In the genomic region with DNA sequence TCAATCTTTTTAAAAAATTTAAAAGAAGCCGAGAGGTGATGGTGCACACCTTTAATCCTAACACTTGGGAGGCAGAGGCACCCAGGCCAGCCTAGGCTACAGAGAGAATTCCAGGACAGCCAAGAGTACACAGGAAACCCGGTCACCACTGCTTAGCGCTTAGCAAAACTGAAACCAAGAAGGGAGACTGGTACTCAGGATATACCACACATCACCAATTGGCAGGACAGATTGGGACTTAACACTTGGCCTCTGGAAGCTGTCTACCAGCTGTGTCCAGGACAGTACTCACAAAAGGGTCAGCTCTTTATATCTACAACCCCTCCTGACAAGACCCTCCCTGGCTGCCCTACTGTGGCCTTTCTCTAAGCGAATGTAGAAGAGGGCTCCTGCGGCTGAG, we compare ENCODE assay signal across 8 mouse cellular contexts. TPM values are rescaled to one million over a fixed set of nuclear protein-coding genes. Genes with fewer than 3 reads are reported as not detected.
DNase-seq lines count a peak whose midpoint lies in the region; ATAC-seq and TF ChIP-seq lines count a peak whose summit lies in the region.

No protein-coding gene starts in this region.

- peak overlapping the region; percentile 65 for H3K4me2 ChIP-seq in embryonic facial prominence, embryonic 11.5 days (ENCODE audit: low read depth, low read length)
- peak overlapping the region; percentile 96 for H3K4me2 ChIP-seq in limb, embryonic 12.5 days
- H3K4me2 ChIP-seq in neural tube, embryonic 15.5 days: peak overlapping the region; percentile 96

- H3K4me3 ChIP-seq in layer of hippocampus, adult 2 months: peak overlapping the region; percentile 87
- peak overlapping the region; percentile 98 for H3K4me3 ChIP-seq in embryonic facial prominence, embryonic 11.5 days (ENCODE audit: low read depth, low read length)
- peak overlapping the region; percentile 99 for H3K4me3 ChIP-seq in limb, embryonic 12.5 days (replicated peaks)
- peak overlapping the region; percentile 87 for H3K4me3 ChIP-seq in neural tube, embryonic 15.5 days (replicated peaks)

- TF ChIP-seq CTCF in layer of hippocampus, adult 2 months (conservative IDR thresholded peaks at IDR 0.05): no peak

- peak; percentile 1; the same call in 1 of the 2 replicates for ATAC-seq in embryonic facial prominence, embryonic 11.5 days (replicated peaks; ENCODE audit: insufficient number of reproducible peaks, low FRiP score, low TSS enrichment, low read depth)
- peak; percentile 0; the same call in 1 of the 2 replicates for ATAC-seq in limb, embryonic 12.5 days (ENCODE audit: insufficient number of reproducible peaks, insufficient read depth, low FRiP score, low TSS enrichment, low read depth)
- ATAC-seq in neural tube, embryonic 15.5 days (ENCODE audit: low FRiP score): no peak

- H3K4me1 ChIP-seq in embryonic facial prominence, embryonic 11.5 days (ENCODE audit: control insufficient read depth, insufficient read depth, low read length): peaks cover 8% of the 10 kb centered on the region
- H3K4me1 ChIP-seq in limb, embryonic 12.5 days (replicated peaks): peaks cover 46% of the 10 kb centered on the region
- peaks cover 30% of the 10 kb centered on the region for H3K4me1 ChIP-seq in neural tube, embryonic 15.5 days

- peak overlapping the region; percentile 71 for H3K9ac ChIP-seq in embryonic facial prominence, embryonic 11.5 days (replicated peaks; ENCODE audit: low read length)
- H3K9ac ChIP-seq in limb, embryonic 12.5 days (replicated peaks): peak overlapping the region; percentile 58
- peak overlapping the region; percentile 56 for H3K9ac ChIP-seq in neural tube, embryonic 15.5 days (replicated peaks)

- peak overlapping the region; percentile 67 for H3K27ac ChIP-seq in layer of hippocampus, adult 2 months
- peak overlapping the region; percentile 58; the same call in 1 of the 2 replicates for H3K27ac ChIP-seq in embryonic facial prominence, embryonic 11.5 days (replicated peaks; ENCODE audit: low read depth, low read length)
- H3K27ac ChIP-seq in limb, embryonic 12.5 days: peak overlapping the region; percentile 99
- H3K27ac ChIP-seq in neural tube, embryonic 15.5 days (replicated peaks): peak overlapping the region; percentile 70

- no peak for DNase-seq in layer of hippocampus, adult 2 months (ENCODE audit: low spot score in 2 of 2)
- no peak for DNase-seq in layer of hippocampus, postnatal 25 days (ENCODE audit: extremely low spot score in 1 of 2, low spot score in 1 of 2)
- DNase-seq in embryonic facial prominence, embryonic 11.5 days (ENCODE audit: low spot score): no peak
- no peak for DNase-seq in urinary bladder, postnatal 36 days (ENCODE audit: low spot score in 2 of 2)
- no peak for DNase-seq in cerebellum, postnatal 25 days
- no peak for DNase-seq in cerebellum, adult 9-10 months

- no peaks in the 10 kb centered on the region for H3K27me3 ChIP-seq in embryonic facial prominence, embryonic 11.5 days (ENCODE audit: control insufficient read depth, insufficient read depth, low read length)
- no peaks in the 10 kb centered on the region for H3K27me3 ChIP-seq in limb, embryonic 12.5 days
- no peaks in the 10 kb centered on the region for H3K27me3 ChIP-seq in neural tube, embryonic 15.5 days (replicated peaks)

- no peaks in the 10 kb centered on the region for H3K9me3 ChIP-seq in embryonic facial prominence, embryonic 11.5 days (replicated peaks; ENCODE audit: control insufficient read depth, low read length)
- no peaks in the 10 kb centered on the region for H3K9me3 ChIP-seq in limb, embryonic 12.5 days
- H3K9me3 ChIP-seq in neural tube, embryonic 15.5 days (replicated peaks): no peaks in the 10 kb centered on the region

- WGBS in embryonic facial prominence, embryonic 11.5 days: 16% methylated on average over 5 of the region's 5 CpGs
- 17% methylated on average over 5 of the region's 5 CpGs for WGBS in limb, embryonic 12.5 days
- 24% methylated on average over 5 of the region's 5 CpGs for WGBS in neural tube, embryonic 15.5 days

- no peaks in the 10 kb centered on the region for H3K36me3 ChIP-seq in embryonic facial prominence, embryonic 11.5 days (replicated peaks; ENCODE audit: control insufficient read depth, insufficient read depth, low read depth, low read length)
- H3K36me3 ChIP-seq in limb, embryonic 12.5 days: peaks cover 17% of the 10 kb centered on the region
- H3K36me3 ChIP-seq in neural tube, embryonic 15.5 days: no peaks in the 10 kb centered on the region; the same call in 1 of the 2 replicates

RNA-seq across cellular contexts. Expression of gene Dusp7, which starts 1.4 kb away (rescaled TPM):
- 10 to 100 TPM; 81.7 to 93.2 TPM for total RNA-seq in layer of hippocampus, adult 2 months (2021)
- 10 to 100 TPM; 82.4 to 91.1 TPM for total RNA-seq in layer of hippocampus, postnatal 25 days (2021)
- polyA plus RNA-seq in embryonic facial prominence, embryonic 11.5 days (2014; fragmentation: Nextera tagmentation; extraction: Ambion mirVana): 52.2 and 55.1 TPM in 2 replicates
- polyA plus RNA-seq in limb, embryonic 12.5 days (2016; fragmentation: Nextera tagmentation; extraction: Ambion mirVana): 53.7 and 58.9 TPM in 2 replicates
- polyA plus RNA-seq in neural tube, embryonic 15.5 days (2015; fragmentation: Nextera tagmentation; extraction: Ambion mirVana): 13.9 and 16.4 TPM in 2 replicates
